Mouse (Mus musculus): Measurements from ENCODE around the gene Kcnh8. TPM values are rescaled to one million over a fixed set of nuclear protein-coding genes. Genes with fewer than 3 reads are reported as not detected.

The Kcnh8 gene
- polyA plus RNA-seq, 1 experiment from 2014 or later: 0.50 TPM

- Histone ChIP-seq H3K9ac (no peak overlapping the region), H3K4me1 (no peaks in the 10 kb centered on the region), H3K4me2 (no peak overlapping the region), H3K27ac (no peak overlapping the region), H3K9me3 (no peaks in the 10 kb centered on the region), H3K27me3 (replicated peaks) (no peaks in the 10 kb centered on the region), H3K4me3 (replicated peaks) (no peak overlapping the region), H3K36me3 (no peaks in the 10 kb centered on the region)
- 81% methylated on average over 3 of the region's 3 CpGs for WGBS
- no peak for ATAC-seq (ENCODE audit: insufficient read depth, low FRiP score, low read depth)
Observed at GRCm38 (mm10) chr17:52873195-52873594, 270.7 kb downstream of the Kcnh8 start.

GRCm38 (mm10) chr17:52878964-52879363 lies 276.5 kb downstream of the Kcnh8 start:
- Histone ChIP-seq H3K36me3 (no peaks in the 10 kb centered on the region), H3K4me2 (no peak overlapping the region), H3K27ac (no peak overlapping the region), H3K4me3 (replicated peaks) (no peak overlapping the region), H3K9ac (no peak overlapping the region), H3K9me3 (no peaks in the 10 kb centered on the region), H3K4me1 (no peaks in the 10 kb centered on the region), H3K27me3 (replicated peaks) (no peaks in the 10 kb centered on the region)
- WGBS: 52% methylated on average over 1 of the region's 1 CpGs
- no peak for ATAC-seq (ENCODE audit: insufficient read depth, low FRiP score, low read depth)

GRCm38 (mm10) chr17:52880051-52880450 lies 277.5 kb downstream of the Kcnh8 start:
- no peaks in the 10 kb centered on the region for H3K27me3 ChIP-seq (replicated peaks)
- no peak overlapping the region for H3K4me3 ChIP-seq (replicated peaks)
- H3K9me3 ChIP-seq: no peaks in the 10 kb centered on the region
- no peak for ATAC-seq (ENCODE audit: insufficient read depth, low FRiP score, low read depth)
- 87% methylated on average over 2 of the region's 2 CpGs for WGBS
- no peak overlapping the region for H3K4me2 ChIP-seq
- H3K4me1 ChIP-seq: no peaks in the 10 kb centered on the region
- no peak overlapping the region for H3K9ac ChIP-seq
- H3K27ac ChIP-seq: no peak overlapping the region
- H3K36me3 ChIP-seq: no peaks in the 10 kb centered on the region

- Histone ChIP-seq H3K36me3 (no peaks in the 10 kb centered on the region), H3K27me3 (replicated peaks) (no peaks in the 10 kb centered on the region), H3K4me2 (no peak overlapping the region), H3K4me1 (no peaks in the 10 kb centered on the region), H3K27ac (no peak overlapping the region), H3K9me3 (no peaks in the 10 kb centered on the region), H3K9ac (no peak overlapping the region), H3K4me3 (replicated peaks) (no peak overlapping the region)
- no peak for ATAC-seq (ENCODE audit: insufficient read depth, low FRiP score, low read depth)
- 50% methylated on average over 1 of the region's 1 CpGs for WGBS
Observed at GRCm38 (mm10) chr17:52885210-52885609, 282.7 kb downstream of the Kcnh8 start.

- no peak overlapping the region for H3K27ac ChIP-seq
- H3K36me3 ChIP-seq: no peaks in the 10 kb centered on the region
- H3K9ac ChIP-seq: no peak overlapping the region
- H3K4me3 ChIP-seq (replicated peaks): no peak overlapping the region
- no peaks in the 10 kb centered on the region for H3K27me3 ChIP-seq (replicated peaks)
- ATAC-seq (ENCODE audit: insufficient read depth, low FRiP score, low read depth): no peak
- 59% methylated on average over 3 of the region's 3 CpGs for WGBS
- no peak overlapping the region for H3K4me2 ChIP-seq
- no peaks in the 10 kb centered on the region for H3K9me3 ChIP-seq
- no peaks in the 10 kb centered on the region for H3K4me1 ChIP-seq
Observed at GRCm38 (mm10) chr17:52920519-52921106, 318.1 kb downstream of the Kcnh8 start.

GRCm38 (mm10) chr17:52943966-52944365 lies 341.5 kb downstream of the Kcnh8 start:
- H3K27me3 ChIP-seq (replicated peaks): no peaks in the 10 kb centered on the region
- no peak overlapping the region for H3K4me2 ChIP-seq
- ATAC-seq (ENCODE audit: insufficient read depth, low FRiP score, low read depth): no peak
- no peak overlapping the region for H3K9ac ChIP-seq
- H3K4me3 ChIP-seq (replicated peaks): no peak overlapping the region
- H3K4me1 ChIP-seq: no peaks in the 10 kb centered on the region
- H3K9me3 ChIP-seq: no peaks in the 10 kb centered on the region
- H3K27ac ChIP-seq: no peak overlapping the region
- H3K36me3 ChIP-seq: no peaks in the 10 kb centered on the region

- Histone ChIP-seq H3K9me3 (no peaks in the 10 kb centered on the region), H3K36me3 (no peaks in the 10 kb centered on the region), H3K4me1 (no peaks in the 10 kb centered on the region), H3K9ac (no peak overlapping the region), H3K27ac (no peak overlapping the region), H3K4me2 (no peak overlapping the region), H3K4me3 (replicated peaks) (no peak overlapping the region), H3K27me3 (replicated peaks) (no peaks in the 10 kb centered on the region)
- ATAC-seq (ENCODE audit: insufficient read depth, low FRiP score, low read depth): no peak
- WGBS: 43% methylated on average over 1 of the region's 1 CpGs
Observed at GRCm38 (mm10) chr17:52972735-52973134, 370.2 kb downstream of the Kcnh8 start.

- H3K9me3 ChIP-seq: no peaks in the 10 kb centered on the region
- 88% methylated on average over 4 of the region's 4 CpGs for WGBS
- no peak for ATAC-seq (ENCODE audit: insufficient read depth, low FRiP score, low read depth)
- no peak overlapping the region for H3K4me2 ChIP-seq
- H3K9ac ChIP-seq: no peak overlapping the region
- no peaks in the 10 kb centered on the region for H3K36me3 ChIP-seq
- H3K4me1 ChIP-seq: no peaks in the 10 kb centered on the region
- H3K4me3 ChIP-seq (replicated peaks): no peak overlapping the region
- H3K27me3 ChIP-seq (replicated peaks): no peaks in the 10 kb centered on the region
- no peak overlapping the region for H3K27ac ChIP-seq
Observed at GRCm38 (mm10) chr17:52980958-52981357, 378.4 kb downstream of the Kcnh8 start.
